Mouse (Mus musculus) leukemia stem cell, adult 10-12 weeks (primary cell): ENCODE results near the gene Tapt1. TPM values are rescaled to one million over a fixed set of nuclear protein-coding genes. Genes with fewer than 3 reads are reported as not detected.

Experiments used
- polyA plus RNA-seq: library from polyadenylated mRNA; stranded (reverse); fragments of >175 nt; gene quantifications from 2 replicates; pipeline ENCODE4 v1.2.3, GENCODE M21; 2012; ENCODE audit warnings: low replicate concordance

Gene Tapt1
- 55.5 and 80.9 TPM in 2 replicates for polyA plus RNA-seq

GRCm38 (mm10) chr5:44226521-44227461 is at the start of gene Tapt1:
Gene Tapt1, minus strand, starts transcription at chr5:44226626.

Other genes with a start within 250 kb of the Tapt1 start
- gene Fgfbp1, start 244.8 kb downstream of the Tapt1 start, polyA plus RNA-seq, result not detected in 2 replicates
- gene Prom1, start 124.6 kb downstream of the Tapt1 start, polyA plus RNA-seq, result 0.34 TPM in 1 of 2 replicates, not detected in the other